Mouse (Mus musculus) midbrain, embryonic 13.5 days (tissue): ENCODE results near the gene Inf2. TPM values are rescaled to one million over a fixed set of nuclear protein-coding genes. Genes with fewer than 3 reads are reported as not detected.

Experiments
- ATAC-seq: fragments of 200-750 bp; cut with Nextera tagmentation; 2 replicates; pipeline ENCODE4 v1.8.0; 2017; ENCODE audit warnings: mild to moderate bottlenecking, moderate TSS enrichment, moderate library complexity
- H3K27ac ChIP-seq: fragments of 300-500 bp; sonication (generic); 2 replicates; pipeline ENCODE4 v1.5.1; 2015; ENCODE audit warnings: inconsistent platforms, mild to moderate bottlenecking, moderate library complexity
- H3K27me3 ChIP-seq: fragments of 300-500 bp; sonication (generic); 2 replicates; pipeline ENCODE4 v1.6.1; 2015; ENCODE audit warnings: mild to moderate bottlenecking, inconsistent platforms
- H3K36me3 ChIP-seq: fragments of 300-500 bp; sonication (generic); 2 replicates; pipeline ENCODE4 v1.6.1; 2015; ENCODE audit warnings: mild to moderate bottlenecking, inconsistent platforms
- H3K4me1 ChIP-seq: fragments of 300-500 bp; sonication (generic); replicated peaks from 2 replicates; pipeline ENCODE4 v1.6.1; 2015; ENCODE audit warnings: inconsistent platforms
- H3K4me2 ChIP-seq: fragments of 300-500 bp; sonication (generic); replicated peaks from 2 replicates; pipeline ENCODE4 v1.6.1; 2015; ENCODE audit warnings: moderate library complexity, mild to moderate bottlenecking, inconsistent platforms
- H3K4me3 ChIP-seq: fragments of 300-500 bp; sonication (generic); replicated peaks from 2 replicates; pipeline ENCODE4 v1.5.1; 2015; ENCODE audit warnings: mild to moderate bottlenecking, inconsistent platforms
- H3K9ac ChIP-seq: fragments of 300-500 bp; sonication (generic); replicated peaks from 2 replicates; pipeline ENCODE4 v1.6.1; 2015; ENCODE audit warnings: mild to moderate bottlenecking, inconsistent platforms
- H3K9me3 ChIP-seq: fragments of 300-500 bp; sonication (generic); 2 replicates; pipeline ENCODE4 v1.6.1; 2016; ENCODE audit warnings: mild to moderate bottlenecking, inconsistent platforms
- WGBS: fragments of 180-500 bp; shearing (Covaris S2); methylation state at CpG from one replicate; pipeline ENCODE4 v1.1.7; 2015; 5-methylcytosine and 5-hydroxymethylcytosine counted together
- polyA plus RNA-seq: library from polyadenylated mRNA; unstranded; fragments of >200 nt; fragmentation: Nextera tagmentation; extraction: Ambion mirVana; gene quantifications from 2 replicates; pipeline ENCODE4 v1.2.1, GENCODE M21; 2015

Inf2 gene
- polyA plus RNA-seq, 1 experiment from 2014 or later = 1.8 TPM

DNA sequence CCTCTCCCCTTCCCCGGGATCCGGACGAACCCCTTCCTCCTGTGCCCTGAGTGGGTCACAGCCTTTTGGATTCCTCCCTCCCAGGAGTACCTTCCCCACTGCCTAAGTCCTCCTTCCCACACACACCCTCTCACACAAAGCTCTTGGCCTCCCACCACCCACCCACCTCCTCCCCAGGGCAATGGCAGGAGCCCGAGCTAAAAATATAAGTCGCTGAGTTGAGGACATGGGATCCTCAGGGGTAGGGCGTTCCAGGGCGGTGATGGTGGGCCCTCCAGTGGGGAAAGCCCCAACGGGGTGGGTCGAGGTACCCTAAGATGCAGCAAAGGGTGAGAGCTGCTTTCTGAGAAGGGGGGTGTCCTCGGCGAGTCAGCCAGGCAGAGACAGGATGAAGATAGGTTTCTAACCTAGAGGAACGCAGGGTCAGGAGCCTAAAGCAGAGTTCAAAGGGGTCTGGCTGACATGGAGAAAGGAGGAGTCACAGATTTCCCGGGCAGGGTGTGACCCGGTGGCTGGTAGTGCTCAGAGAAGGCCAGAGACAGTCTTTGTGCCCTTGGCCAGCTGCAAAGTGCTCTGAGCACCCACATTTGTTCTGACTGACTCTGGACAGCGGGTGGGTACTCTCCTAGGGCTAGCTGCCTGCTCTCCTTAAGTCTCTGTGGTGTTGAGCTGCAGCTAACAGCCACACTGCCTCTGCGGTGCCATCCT, 31.9 kb downstream of the Inf2 start:
- H3K27me3 ChIP-seq = peaks cover 49% of the 10 kb centered on the region
- WGBS = 14% methylated on average over 16 of the region's 16 CpGs
- H3K4me1 ChIP-seq = peaks cover 27% of the 10 kb centered on the region
- no peaks in the 10 kb centered on the region for H3K9me3 ChIP-seq
- no peaks in the 10 kb centered on the region for H3K36me3 ChIP-seq
- H3K9ac ChIP-seq = peak overlapping the region; percentile 73
- no peak overlapping the region for H3K27ac ChIP-seq
- peak overlapping the region; percentile 54 for H3K4me3 ChIP-seq
- H3K4me2 ChIP-seq = peak overlapping the region; percentile 97
- peak; percentile 18; the same call in 1 of the 2 replicates for ATAC-seq

- ATAC-seq = no peak
- Histone ChIP-seq H3K27ac (no peak overlapping the region), H3K36me3 (no peaks in the 10 kb centered on the region), H3K9me3 (no peaks in the 10 kb centered on the region), H3K9ac (no peak overlapping the region), H3K4me2 (no peak overlapping the region), H3K27me3 (peaks cover 49% of the 10 kb centered on the region), H3K4me3 (no peak overlapping the region), H3K4me1 (peaks cover 27% of the 10 kb centered on the region)
- 88% methylated on average over 3 of the region's 3 CpGs for WGBS
Measured at GRCm38 (mm10) chr12:112621900-112622299, 33.3 kb downstream of the Inf2 start.

DNA sequence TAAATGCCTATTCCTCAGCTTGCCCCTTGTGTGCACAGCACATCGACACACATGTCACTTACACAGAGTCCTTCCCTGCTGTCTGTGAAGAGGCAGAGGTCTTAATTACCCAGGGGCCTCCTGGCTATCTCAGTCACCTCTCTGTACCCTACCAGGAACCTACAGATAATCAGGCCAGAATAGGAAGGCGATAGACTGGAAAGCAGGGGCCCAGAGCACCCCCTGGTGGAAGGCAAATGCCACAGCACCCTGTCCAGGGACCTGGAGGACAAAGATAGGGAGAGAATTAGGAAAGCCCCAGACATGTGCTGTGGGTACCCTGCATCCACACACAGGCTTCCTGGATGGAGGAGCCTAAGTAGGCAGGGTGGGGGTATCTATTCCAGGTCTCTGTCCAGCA, 35.2 kb downstream of the Inf2 start:
- H3K36me3 ChIP-seq = no peaks in the 10 kb centered on the region
- H3K27me3 ChIP-seq = peaks cover 43% of the 10 kb centered on the region
- H3K9ac ChIP-seq = no peak overlapping the region
- no peak overlapping the region for H3K27ac ChIP-seq
- H3K4me3 ChIP-seq = no peak overlapping the region
- peak; percentile 32 for ATAC-seq
- WGBS = 16% methylated on average over 2 of the region's 2 CpGs
- H3K4me2 ChIP-seq = no peak overlapping the region
- H3K9me3 ChIP-seq = no peaks in the 10 kb centered on the region
- H3K4me1 ChIP-seq = peaks cover 23% of the 10 kb centered on the region

DNA sequence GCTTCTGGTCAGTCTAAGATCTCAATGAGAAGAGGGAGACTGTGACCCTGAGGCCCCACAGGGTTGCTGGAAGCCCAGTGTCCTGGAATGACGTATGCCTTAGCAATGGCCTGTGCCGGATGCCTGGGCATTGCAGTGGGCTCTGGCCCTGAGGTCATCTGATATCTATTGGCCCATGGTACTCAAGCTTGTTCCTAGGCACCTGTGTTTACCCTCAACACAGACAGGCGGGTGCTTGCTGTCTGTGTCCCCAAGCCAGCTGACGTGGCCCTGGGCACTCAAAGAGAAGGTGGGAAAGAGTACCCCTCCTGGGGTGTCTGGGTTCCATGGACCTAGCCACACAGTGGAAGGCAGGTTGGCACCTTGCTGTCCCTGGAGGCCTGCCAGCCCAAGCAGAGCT, 37.1 kb downstream of the Inf2 start:
- Histone ChIP-seq H3K9ac (no peak overlapping the region), H3K9me3 (no peaks in the 10 kb centered on the region), H3K27ac (no peak overlapping the region), H3K27me3 (peaks cover 25% of the 10 kb centered on the region), H3K4me3 (no peak overlapping the region), H3K36me3 (no peaks in the 10 kb centered on the region), H3K4me1 (peaks cover 13% of the 10 kb centered on the region), H3K4me2 (no peak overlapping the region)
- whole genome bisulfite sequencing = 87% methylated on average over 4 of the region's 4 CpGs
- ATAC-seq = no peak

DNA sequence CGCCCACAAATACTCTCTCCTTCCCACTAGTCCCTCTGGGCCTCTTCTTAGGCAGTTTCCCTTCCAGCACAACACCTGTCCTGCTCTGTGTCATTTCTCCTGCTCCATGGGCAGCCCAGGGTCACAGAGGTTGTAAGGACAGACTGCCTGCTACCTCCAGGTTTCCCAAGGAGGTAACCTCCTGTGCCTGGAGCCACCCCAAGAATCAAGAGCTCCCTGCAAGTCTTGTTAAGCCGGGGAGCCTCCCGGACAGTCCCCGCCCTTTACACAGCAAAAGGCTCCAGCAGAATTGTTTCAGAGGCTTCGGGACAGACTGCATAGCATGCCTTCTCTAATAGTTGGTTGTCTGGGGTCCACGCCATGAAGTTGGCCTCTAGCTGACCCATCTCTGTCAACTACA, 37.9 kb downstream of the Inf2 start:
- WGBS = 79% methylated on average over 6 of the region's 6 CpGs
- no peak for ATAC-seq

DNA sequence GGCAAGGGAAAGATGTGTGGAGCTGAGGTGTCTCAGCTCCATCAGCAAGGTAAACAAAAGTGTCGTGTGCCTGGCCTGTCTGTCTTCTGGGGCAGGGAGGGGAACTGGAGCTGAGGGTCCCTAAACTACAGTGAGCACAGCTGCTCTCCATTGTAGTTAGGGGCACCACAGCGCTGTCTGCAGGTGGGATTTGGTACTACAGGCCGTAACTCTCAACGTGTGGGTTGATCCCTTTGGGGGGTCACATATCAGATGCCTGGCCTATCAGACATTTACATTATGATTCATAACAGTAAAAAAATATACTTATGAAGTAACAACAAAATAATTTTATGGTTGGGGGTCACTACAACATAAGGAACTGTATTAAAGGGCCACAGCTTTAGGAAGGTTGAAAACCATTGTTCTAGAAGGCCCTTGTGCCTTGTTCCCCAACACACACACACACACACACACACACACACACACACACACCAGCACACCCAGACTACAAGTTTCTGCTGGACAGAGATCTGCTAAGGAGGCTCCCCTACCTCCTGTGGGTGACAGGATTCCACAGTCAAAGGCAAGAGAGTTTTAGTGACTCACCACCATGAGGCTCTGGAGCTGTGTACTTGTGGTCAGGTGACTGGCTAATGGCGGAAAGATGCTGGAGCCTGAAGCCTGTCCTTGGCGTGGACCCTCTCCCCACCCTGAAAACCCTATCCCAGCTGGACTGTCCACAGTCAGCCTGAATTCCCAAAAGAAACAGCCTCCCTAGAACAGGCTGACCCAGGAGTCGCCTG, 38.7 kb downstream of the Inf2 start:
- peaks cover 11% of the 10 kb centered on the region for H3K4me1 ChIP-seq
- no peak overlapping the region for H3K27ac ChIP-seq
- ATAC-seq = no peak
- no peaks in the 10 kb centered on the region for H3K36me3 ChIP-seq
- no peaks in the 10 kb centered on the region for H3K9me3 ChIP-seq
- H3K9ac ChIP-seq = no peak overlapping the region
- WGBS = 68% methylated on average over 7 of the region's 7 CpGs
- peaks cover 9% of the 10 kb centered on the region for H3K27me3 ChIP-seq
- no peak overlapping the region for H3K4me2 ChIP-seq
- no peak overlapping the region for H3K4me3 ChIP-seq

More for the DNA sequence above, 37.9 kb downstream of the Inf2 start:
- no peak overlapping the region for H3K27ac ChIP-seq
- peaks cover 17% of the 10 kb centered on the region for H3K27me3 ChIP-seq
- no peaks in the 10 kb centered on the region for H3K9me3 ChIP-seq
- H3K4me2 ChIP-seq = no peak overlapping the region
- peaks cover 11% of the 10 kb centered on the region for H3K4me1 ChIP-seq
- H3K4me3 ChIP-seq = no peak overlapping the region
- H3K36me3 ChIP-seq = no peaks in the 10 kb centered on the region
- H3K9ac ChIP-seq = no peak overlapping the region

DNA sequence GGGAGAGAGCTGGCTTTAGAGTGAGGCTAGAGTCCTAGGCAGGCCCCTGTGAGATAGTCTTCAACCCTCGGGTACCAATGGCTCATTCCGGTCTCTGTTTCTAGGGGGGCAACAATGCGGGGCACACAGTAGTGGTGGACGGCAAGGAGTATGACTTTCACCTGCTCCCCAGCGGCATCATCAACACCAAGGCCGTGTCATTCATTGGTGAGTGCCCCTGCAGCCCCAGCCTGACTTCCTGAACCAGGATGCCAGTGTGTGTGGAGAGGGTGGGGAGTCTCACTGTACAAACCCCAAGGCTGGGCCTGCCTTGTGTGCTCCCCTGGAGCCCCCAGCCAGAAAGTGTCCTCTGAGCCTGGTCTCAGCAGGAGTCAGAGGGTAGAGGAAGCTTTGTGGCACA, 39.6 kb downstream of the Inf2 start:
- no peak overlapping the region for H3K9ac ChIP-seq
- H3K36me3 ChIP-seq = no peaks in the 10 kb centered on the region
- no peaks in the 10 kb centered on the region for H3K9me3 ChIP-seq
- peaks cover 11% of the 10 kb centered on the region for H3K4me1 ChIP-seq
- 91% methylated on average over 6 of the region's 6 CpGs for WGBS
- H3K27ac ChIP-seq = no peak overlapping the region
- H3K27me3 ChIP-seq = no peaks in the 10 kb centered on the region
- no peak for ATAC-seq
- H3K4me3 ChIP-seq = no peak overlapping the region
- H3K4me2 ChIP-seq = no peak overlapping the region

GRCm38 (mm10) chr12:112628928-112629721, 40.5 kb downstream of the Inf2 start:
- Histone ChIP-seq H3K27me3 (no peaks in the 10 kb centered on the region), H3K4me1 (peaks cover 11% of the 10 kb centered on the region), H3K9me3 (no peaks in the 10 kb centered on the region), H3K27ac (no peak overlapping the region), H3K9ac (0 out of 2 replicates have a peak overlapping the region, but pooled peaks have one; percentile 28), H3K4me3 (peak overlapping the region; percentile 15; the same call in 1 of the 2 replicates), H3K4me2 (peak overlapping the region; percentile 47), H3K36me3 (no peaks in the 10 kb centered on the region)
- 35% methylated on average over 19 of the region's 19 CpGs for WGBS
- peak; percentile 68 for ATAC-seq

GRCm38 (mm10) chr12:112630029-112630428, 41.4 kb downstream of the Inf2 start:
- Histone ChIP-seq H3K9ac (no peak overlapping the region), H3K4me3 (no peak overlapping the region), H3K27me3 (no peaks in the 10 kb centered on the region), H3K4me2 (no peak overlapping the region), H3K27ac (no peak overlapping the region), H3K4me1 (peaks cover 11% of the 10 kb centered on the region), H3K36me3 (no peaks in the 10 kb centered on the region), H3K9me3 (no peaks in the 10 kb centered on the region)
- WGBS = 96% methylated on average over 12 of the region's 12 CpGs
- ATAC-seq = no peak

- Histone ChIP-seq H3K27me3 (no peaks in the 10 kb centered on the region), H3K4me3 (no peak overlapping the region), H3K27ac (no peak overlapping the region), H3K4me2 (no peak overlapping the region), H3K9me3 (no peaks in the 10 kb centered on the region), H3K36me3 (no peaks in the 10 kb centered on the region), H3K9ac (no peak overlapping the region), H3K4me1 (peaks cover 11% of the 10 kb centered on the region)
- ATAC-seq = no peak
- WGBS = 81% methylated on average over 5 of the region's 5 CpGs
Measured at GRCm38 (mm10) chr12:112630796-112631195, 42.2 kb downstream of the Inf2 start.

DNA sequence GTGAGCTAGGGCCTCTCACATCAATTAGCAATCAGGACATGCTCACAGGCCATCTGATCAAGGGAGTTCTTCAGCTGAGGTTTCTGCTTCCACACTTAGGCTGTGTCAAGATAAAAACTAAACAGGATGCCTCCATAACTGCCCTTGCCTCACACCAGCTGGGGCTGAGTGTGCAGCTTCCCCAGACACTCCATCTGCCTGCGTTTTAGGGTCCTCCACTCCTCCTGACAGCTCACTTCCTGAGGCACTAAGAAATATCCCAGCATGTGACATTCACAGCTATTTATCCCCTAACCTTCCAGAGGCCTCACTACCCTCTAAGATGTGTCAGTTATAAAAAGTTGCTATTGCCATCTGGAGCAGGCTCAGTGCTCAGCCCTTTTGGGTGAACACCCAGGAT, 42.9 kb downstream of the Inf2 start:
- peaks cover 11% of the 10 kb centered on the region for H3K4me1 ChIP-seq
- H3K27me3 ChIP-seq = no peaks in the 10 kb centered on the region
- no peaks in the 10 kb centered on the region for H3K36me3 ChIP-seq
- WGBS = 50% methylated on average over 1 of the region's 1 CpGs
- no peak for ATAC-seq
- H3K9me3 ChIP-seq = no peaks in the 10 kb centered on the region
- no peak overlapping the region for H3K27ac ChIP-seq
- H3K4me2 ChIP-seq = no peak overlapping the region
- no peak overlapping the region for H3K9ac ChIP-seq
- no peak overlapping the region for H3K4me3 ChIP-seq
